Mouse (Mus musculus) bone marrow macrophage, adult 2 months (primary cell): ENCODE results near the gene Reg1. TPM values are rescaled to one million over a fixed set of nuclear protein-coding genes. Genes with fewer than 3 reads are reported as not detected.

Source experiments
- H3K27ac ChIP-seq: 2 replicates; pipeline ENCODE4 v1.5.1; 2012; ENCODE audit warnings: low read depth, low read length; ENCODE audit not compliant: insufficient read depth
- H3K4me1 ChIP-seq: 2 replicates; pipeline ENCODE4 v1.6.1; 2012; ENCODE audit warnings: low read length; ENCODE audit not compliant: control insufficient read depth, insufficient read depth
- H3K4me3 ChIP-seq: 2 replicates; pipeline ENCODE4 v1.5.1; 2012; ENCODE audit warnings: mild to moderate bottlenecking, low read length, moderate library complexity; ENCODE audit not compliant: insufficient read depth
- CTCF ChIP-seq: IDR thresholded peaks from 2 replicates; pipeline ENCODE4 v1.5.1; 2012; ENCODE audit warnings: low read depth, mild to moderate bottlenecking, low read length, moderate library complexity
- POLR2A ChIP-seq: IDR thresholded peaks from 2 replicates; pipeline ENCODE4 v1.6.1; 2012; ENCODE audit warnings: mild to moderate bottlenecking, low read depth, low read length, borderline replicate concordance
- polyA plus RNA-seq: library from polyadenylated mRNA; stranded (reverse); fragments of >200 nt; gene quantifications from 2 replicates; pipeline ENCODE4 v1.2.4, GENCODE M21; 2012; ENCODE audit not compliant: missing spikeins, insufficient read depth, insufficient read length

Reg1 gene
- polyA plus RNA-seq, 1 experiment: not detected

DNA sequence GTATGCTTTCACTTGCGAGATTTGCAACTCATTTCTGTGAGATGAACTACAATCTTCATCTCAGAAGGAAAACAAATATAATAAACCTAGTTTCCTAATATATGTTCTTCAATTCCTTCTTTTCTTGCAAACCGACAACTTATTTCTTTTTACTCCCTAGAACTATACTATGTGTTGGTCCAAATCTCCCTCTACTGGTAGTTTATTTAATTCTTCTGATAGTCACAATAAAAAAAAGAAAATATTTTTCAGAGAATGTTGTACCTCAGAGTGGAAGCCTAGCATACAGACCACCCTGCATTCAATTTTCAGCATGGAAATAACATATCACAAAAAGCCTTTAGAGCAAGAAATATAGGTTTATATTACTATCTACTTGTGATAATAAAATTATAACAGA lies 40.8 kb downstream of the Reg1 start:
- Histone ChIP-seq H3K4me1 (no peaks in the 10 kb centered on the region), H3K27ac (no peak overlapping the region), H3K4me3 (no peak overlapping the region)
- TF ChIP-seq CTCF (no peak), POLR2A (no peak)

DNA sequence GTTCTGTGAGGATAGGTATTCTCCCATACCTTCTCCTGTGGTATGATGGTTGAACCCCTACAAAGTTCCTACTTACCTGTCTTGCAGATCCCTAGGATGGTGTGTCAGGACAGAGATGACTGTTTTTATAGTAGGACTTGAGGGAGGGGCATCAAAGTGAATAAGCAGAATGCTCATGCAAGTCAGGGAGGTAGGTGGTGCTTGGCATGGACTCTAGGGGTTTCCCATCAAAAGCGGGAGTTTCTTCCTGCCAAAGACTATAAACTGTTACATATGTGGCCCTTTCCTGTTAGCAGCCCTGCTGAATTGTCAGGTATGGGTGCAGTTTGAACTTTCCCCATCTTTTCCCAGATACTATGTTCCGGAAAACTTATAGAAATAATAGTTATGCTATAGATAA lies 46.3 kb downstream of the Reg1 start, which contains the start of gene Reg3g:
Gene Reg3g, minus strand, starts transcription at position 101 of the 400 bp plus-strand sequence.
- H3K4me1 ChIP-seq: no peaks in the 10 kb centered on the region
- H3K27ac ChIP-seq: no peak within 1 kb of the TSS
- H3K4me3 ChIP-seq: no peak within 1 kb of the TSS
- TF ChIP-seq POLR2A (no peak), CTCF (no peak)

DNA sequence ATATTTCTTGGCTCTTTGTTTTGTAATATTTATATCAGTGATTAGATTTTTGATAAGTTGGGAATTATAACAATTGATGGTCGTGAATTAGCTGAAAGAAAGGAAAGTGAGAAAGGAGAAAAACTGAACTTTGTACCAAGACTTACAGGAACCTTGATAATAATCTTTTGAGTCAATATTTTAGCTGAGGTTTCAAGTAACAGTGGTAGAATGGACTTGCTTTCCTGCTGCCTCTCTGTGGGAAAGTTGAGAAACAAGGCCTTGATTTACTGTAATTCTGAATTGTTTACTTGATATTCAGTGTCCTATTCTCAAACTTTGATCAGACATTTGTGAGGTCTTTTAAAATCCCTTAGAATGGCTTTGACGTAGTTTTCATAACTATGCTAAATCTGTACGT lies 46.8 kb downstream of the Reg1 start:
- Histone ChIP-seq H3K4me3 (no peak overlapping the region), H3K4me1 (no peaks in the 10 kb centered on the region), H3K27ac (no peak overlapping the region)
- TF ChIP-seq CTCF: no peak
- TF ChIP-seq POLR2A: no peak

Other genes starting within 250 kb of the Reg1 start
- not detected in 2 replicates for gene Reg3b, start 52.1 kb upstream of the Reg1 start, polyA plus RNA-seq
- not detected in 2 replicates for gene Reg3d, start 43.8 kb upstream of the Reg1 start, polyA plus RNA-seq
- not detected in 2 replicates for gene Reg3a, start 42.0 kb upstream of the Reg1 start, polyA plus RNA-seq
- not detected in 2 replicates for gene Reg2, start 27.1 kb upstream of the Reg1 start, polyA plus RNA-seq
- not detected in 2 replicates for gene Reg3g, start 46.2 kb downstream of the Reg1 start, polyA plus RNA-seq